Mouse (Mus musculus): ENCODE measurements around the gene Slc25a48. TPM values are rescaled to one million over a fixed set of nuclear protein-coding genes. Genes with fewer than 3 reads are reported as not detected.

Slc25a48 gene
- polyA plus RNA-seq, 1 experiment from 2014 or later, result 0.26 TPM

GRCm38 (mm10) chr13:56478027-56478426 lies 39.9 kb downstream of the Slc25a48 start:
- Histone ChIP-seq H3K9ac (no peak overlapping the region), H3K27ac (no peak overlapping the region), H3K9me3 (no peaks in the 10 kb centered on the region), H3K4me2 (no peak overlapping the region), H3K4me3 (no peak overlapping the region), H3K4me1 (no peaks in the 10 kb centered on the region), H3K27me3 (no peaks in the 10 kb centered on the region; the same call in 1 of the 2 replicates), H3K36me3 (no peaks in the 10 kb centered on the region)
- 83% methylated on average over 6 of the region's 6 CpGs for WGBS
- no peak for ATAC-seq (ENCODE audit: borderline replicate concordance, extremely low read depth, low FRiP score, low TSS enrichment)

GRCm38 (mm10) chr13:56482146-56482545 lies 44.0 kb downstream of the Slc25a48 start, which contains the start of gene Il9:
TSS of gene Il9 (minus strand) at chr13:56482246.
- H3K4me3 ChIP-seq, result no peak within 1 kb of the TSS
- H3K9ac ChIP-seq, result no peak within 1 kb of the TSS
- no peak within 1 kb of the TSS for H3K27ac ChIP-seq
- 61% methylated on average over 3 of the region's 3 CpGs for WGBS
- no peaks in the 10 kb centered on the region for H3K36me3 ChIP-seq
- ATAC-seq (ENCODE audit: borderline replicate concordance, extremely low read depth, low FRiP score, low TSS enrichment), result no peak
- H3K4me1 ChIP-seq, result no peaks in the 10 kb centered on the region
- H3K9me3 ChIP-seq, result no peaks in the 10 kb centered on the region
- no peak within 1 kb of the TSS for H3K4me2 ChIP-seq
- H3K27me3 ChIP-seq, result no peaks in the 10 kb centered on the region

- H3K9me3 ChIP-seq, result no peaks in the 10 kb centered on the region
- H3K36me3 ChIP-seq, result no peaks in the 10 kb centered on the region
- no peaks in the 10 kb centered on the region for H3K4me1 ChIP-seq
- H3K27me3 ChIP-seq, result no peaks in the 10 kb centered on the region
- 58% methylated on average over 5 of the region's 5 CpGs for WGBS
- no peak for ATAC-seq (ENCODE audit: borderline replicate concordance, extremely low read depth, low FRiP score, low TSS enrichment)
- no peak overlapping the region for H3K4me2 ChIP-seq
- no peak overlapping the region for H3K27ac ChIP-seq
- H3K9ac ChIP-seq, result no peak overlapping the region
- H3K4me3 ChIP-seq, result no peak overlapping the region
These were observed 49.9 kb downstream of the Slc25a48 start for GRCm38 (mm10) chr13:56488012-56488411.

- Histone ChIP-seq H3K9me3 (no peaks in the 10 kb centered on the region), H3K4me1 (no peaks in the 10 kb centered on the region), H3K4me2 (no peak overlapping the region), H3K4me3 (no peak overlapping the region), H3K27me3 (no peaks in the 10 kb centered on the region), H3K27ac (no peak overlapping the region), H3K36me3 (no peaks in the 10 kb centered on the region), H3K9ac (no peak overlapping the region)
- WGBS, result 53% methylated on average over 3 of the region's 3 CpGs
- ATAC-seq (ENCODE audit: borderline replicate concordance, extremely low read depth, low FRiP score, low TSS enrichment), result no peak
These were observed 56.3 kb downstream of the Slc25a48 start for GRCm38 (mm10) chr13:56494440-56494839.

- H3K4me3 ChIP-seq, result no peak overlapping the region
- no peaks in the 10 kb centered on the region for H3K4me1 ChIP-seq
- H3K4me2 ChIP-seq, result no peak overlapping the region
- no peak for ATAC-seq (ENCODE audit: borderline replicate concordance, extremely low read depth, low FRiP score, low TSS enrichment)
- H3K9me3 ChIP-seq, result no peaks in the 10 kb centered on the region
- H3K27ac ChIP-seq, result no peak overlapping the region
- H3K36me3 ChIP-seq, result no peaks in the 10 kb centered on the region
- no peak overlapping the region for H3K9ac ChIP-seq
- 63% methylated on average over 3 of the region's 3 CpGs for WGBS
- no peaks in the 10 kb centered on the region for H3K27me3 ChIP-seq
These were observed 62.0 kb downstream of the Slc25a48 start for GRCm38 (mm10) chr13:56500132-56500531.

- no peaks in the 10 kb centered on the region for H3K27me3 ChIP-seq
- H3K4me2 ChIP-seq, result no peak overlapping the region
- H3K27ac ChIP-seq, result no peak overlapping the region
- no peaks in the 10 kb centered on the region for H3K4me1 ChIP-seq
- no peak overlapping the region for H3K9ac ChIP-seq
- 55% methylated on average over 8 of the region's 8 CpGs for WGBS
- H3K9me3 ChIP-seq, result no peaks in the 10 kb centered on the region
- ATAC-seq (ENCODE audit: borderline replicate concordance, extremely low read depth, low FRiP score, low TSS enrichment), result no peak
- no peaks in the 10 kb centered on the region for H3K36me3 ChIP-seq
- no peak overlapping the region for H3K4me3 ChIP-seq
These were observed 62.5 kb downstream of the Slc25a48 start for GRCm38 (mm10) chr13:56500636-56501035.

GRCm38 (mm10) chr13:56501866-56502420 lies 63.8 kb downstream of the Slc25a48 start:
- ATAC-seq (ENCODE audit: borderline replicate concordance, extremely low read depth, low FRiP score, low TSS enrichment), result no peak
- H3K4me1 ChIP-seq, result no peaks in the 10 kb centered on the region
- H3K27me3 ChIP-seq, result no peaks in the 10 kb centered on the region
- H3K36me3 ChIP-seq, result no peaks in the 10 kb centered on the region
- WGBS, result 61% methylated on average over 6 of the region's 6 CpGs
- no peaks in the 10 kb centered on the region for H3K9me3 ChIP-seq
- H3K4me3 ChIP-seq, result no peak overlapping the region
- no peak overlapping the region for H3K4me2 ChIP-seq
- no peak overlapping the region for H3K27ac ChIP-seq
- no peak overlapping the region for H3K9ac ChIP-seq

GRCm38 (mm10) chr13:56506871-56507496 lies 68.8 kb downstream of the Slc25a48 start:
- Histone ChIP-seq H3K4me1 (no peaks in the 10 kb centered on the region), H3K9ac (no peak overlapping the region), H3K9me3 (no peaks in the 10 kb centered on the region), H3K4me3 (no peak overlapping the region), H3K36me3 (no peaks in the 10 kb centered on the region), H3K27ac (no peak overlapping the region), H3K4me2 (no peak overlapping the region), H3K27me3 (no peaks in the 10 kb centered on the region)
- no peak for ATAC-seq (ENCODE audit: borderline replicate concordance, extremely low read depth, low FRiP score, low TSS enrichment)
- WGBS, result 47% methylated on average over 6 of the region's 6 CpGs

GRCm38 (mm10) chr13:56509796-56510195 lies 71.6 kb downstream of the Slc25a48 start:
- no peaks in the 10 kb centered on the region for H3K9me3 ChIP-seq
- H3K4me3 ChIP-seq, result no peak overlapping the region
- no peak overlapping the region for H3K4me2 ChIP-seq
- H3K36me3 ChIP-seq, result no peaks in the 10 kb centered on the region
- no peaks in the 10 kb centered on the region for H3K4me1 ChIP-seq
- H3K27me3 ChIP-seq, result no peaks in the 10 kb centered on the region
- ATAC-seq (ENCODE audit: borderline replicate concordance, extremely low read depth, low FRiP score, low TSS enrichment), result no peak
- WGBS, result 84% methylated on average over 2 of the region's 2 CpGs
- H3K27ac ChIP-seq, result no peak overlapping the region
- no peak overlapping the region for H3K9ac ChIP-seq

- H3K9me3 ChIP-seq, result no peaks in the 10 kb centered on the region
- H3K4me2 ChIP-seq, result no peak overlapping the region
- no peak overlapping the region for H3K9ac ChIP-seq
- H3K4me1 ChIP-seq, result no peaks in the 10 kb centered on the region
- no peak for ATAC-seq (ENCODE audit: borderline replicate concordance, extremely low read depth, low FRiP score, low TSS enrichment)
- no peaks in the 10 kb centered on the region for H3K27me3 ChIP-seq
- no peak overlapping the region for H3K27ac ChIP-seq
- no peak overlapping the region for H3K4me3 ChIP-seq
- H3K36me3 ChIP-seq, result no peaks in the 10 kb centered on the region
These were observed 75.4 kb downstream of the Slc25a48 start for GRCm38 (mm10) chr13:56513595-56513994.

- Histone ChIP-seq H3K36me3 (no peaks in the 10 kb centered on the region), H3K4me3 (no peak overlapping the region), H3K27me3 (no peaks in the 10 kb centered on the region), H3K27ac (no peak overlapping the region), H3K9me3 (no peaks in the 10 kb centered on the region), H3K4me2 (no peak overlapping the region), H3K4me1 (no peaks in the 10 kb centered on the region), H3K9ac (no peak overlapping the region)
- ATAC-seq (ENCODE audit: borderline replicate concordance, extremely low read depth, low FRiP score, low TSS enrichment), result no peak
- 49% methylated on average over 4 of the region's 4 CpGs for WGBS
These were observed 78.2 kb downstream of the Slc25a48 start for GRCm38 (mm10) chr13:56516311-56516710.

GRCm38 (mm10) chr13:56516816-56517215 lies 78.7 kb downstream of the Slc25a48 start:
- Histone ChIP-seq H3K4me3 (no peak overlapping the region), H3K27me3 (no peaks in the 10 kb centered on the region), H3K4me1 (no peaks in the 10 kb centered on the region), H3K27ac (no peak overlapping the region), H3K36me3 (no peaks in the 10 kb centered on the region), H3K9ac (no peak overlapping the region), H3K4me2 (no peak overlapping the region), H3K9me3 (no peaks in the 10 kb centered on the region)
- no peak for ATAC-seq (ENCODE audit: borderline replicate concordance, extremely low read depth, low FRiP score, low TSS enrichment)
- WGBS, result 55% methylated on average over 7 of the region's 7 CpGs

All from lung, embryonic 15.5 days (tissue).